In genomic region chr4:127169346-127170221, GRCm38 (mm10) we compare ENCODE assay signal across 8 mouse cellular contexts. TPM values are rescaled to one million over a fixed set of nuclear protein-coding genes. Genes with fewer than 3 reads are reported as not detected.
DNase-seq lines count a peak whose midpoint lies in the region; ATAC-seq lines count a peak whose summit lies in the region.

No protein-coding gene starts in this region.

- no peaks in the 10 kb centered on the region for H3K36me3 ChIP-seq in midbrain, embryonic 15.5 days (replicated peaks)

- ATAC-seq in granulocyte monocyte progenitor cell, adult 5-6 weeks (replicated peaks; ENCODE audit: poor library complexity, severe bottlenecking) = peak; percentile 56
- peak; percentile 57 for ATAC-seq in midbrain, embryonic 15.5 days (replicated peaks)

- peak overlapping the region; percentile 80 for H3K4me2 ChIP-seq in midbrain, embryonic 15.5 days

- peak; percentile 33 for DNase-seq in layer of hippocampus, adult 11-12 months (ENCODE audit: low spot score)
- DNase-seq in layer of hippocampus, adult 9-10 months (ENCODE audit: low spot score) = no peak
- peak; percentile 37 for DNase-seq in ES-CJ7 (ENCODE audit: low read depth, low spot score)
- peak; percentile 67 for DNase-seq in cerebellum, adult 8-10 months
- peak; percentile 28 for DNase-seq in kidney, postnatal 10 days
- DNase-seq in spleen, postnatal 14 days (ENCODE audit: low spot score in 2 of 2) = no peak

- peak overlapping the region; percentile 84 for H3K27ac ChIP-seq in midbrain, embryonic 15.5 days

- WGBS in midbrain, embryonic 15.5 days = 2% methylated on average over 50 of the region's 51 CpGs

- H3K9me3 ChIP-seq in midbrain, embryonic 15.5 days = no peaks in the 10 kb centered on the region

- H3K4me3 ChIP-seq in midbrain, embryonic 15.5 days = peak overlapping the region; percentile 96

- H3K27me3 ChIP-seq in midbrain, embryonic 15.5 days (replicated peaks) = 0 out of 2 replicates have a peak, but pooled peaks cover under 1% of the 10 kb centered on the region

- peak overlapping the region; percentile 89 for H3K9ac ChIP-seq in midbrain, embryonic 15.5 days

- H3K4me1 ChIP-seq in midbrain, embryonic 15.5 days = peaks cover 51% of the 10 kb centered on the region

RNA-seq across cellular contexts. Expression of gene Dlgap3, which starts 0.6 kb away (rescaled TPM):
- total RNA-seq in granulocyte monocyte progenitor cell, adult 5-6 weeks (2014; fragmentation: Nextera tagmentation) = not detected in 2 replicates
- 0.04 TPM in 1 of 2 replicates, not detected in the other for total RNA-seq in granulocyte monocyte progenitor cell, adult 5-6 weeks (2017)
- polyA plus RNA-seq in midbrain, embryonic 15.5 days (2015; fragmentation: Nextera tagmentation; extraction: Ambion mirVana) = 23.0 and 24.7 TPM in 2 replicates

RNA-seq across cellular contexts. Expression of gene Tmem35b, which starts 46.1 kb away (rescaled TPM):
- total RNA-seq in granulocyte monocyte progenitor cell, adult 5-6 weeks (2014; fragmentation: Nextera tagmentation) = 13.4 and 16.3 TPM in 2 replicates
- total RNA-seq in granulocyte monocyte progenitor cell, adult 5-6 weeks (2017) = 7.2 and 9.2 TPM in 2 replicates
- polyA plus RNA-seq in midbrain, embryonic 15.5 days (2015; fragmentation: Nextera tagmentation; extraction: Ambion mirVana) = 17.2 and 18.3 TPM in 2 replicates

Comparison
In these comparisons a context has a peak if more than half of its experiments do, and no peak if none do; other contexts are left out.
1. DNase-seq: peak in layer of hippocampus, adult 11-12 months (single experiment), ES-CJ7 (single experiment), cerebellum, adult 8-10 months (single experiment) and kidney, postnatal 10 days (single experiment); none in layer of hippocampus, adult 9-10 months (single experiment) and spleen, postnatal 14 days (0 of 2).